Mouse (Mus musculus) adipocyte (in vitro differentiated cells): ENCODE data around the gene Ppt2.

Experiments used
- DNase-seq: peaks from one replicate; pipeline ENCODE4 v3.0.0-alpha.2; 2016; ENCODE audit warnings: low spot score

Ppt2 gene

GRCm38 (mm10) chr17:34639461-34640255, 11.3 kb upstream of the Ppt2 start:
- peak; percentile 94 for DNase-seq

- DNase-seq = peak; percentile 62
These were observed 9.1 kb upstream of the Ppt2 start for GRCm38 (mm10) chr17:34637459-34637858.

- DNase-seq = no peak
These were observed 7.4 kb upstream of the Ppt2 start for GRCm38 (mm10) chr17:34635671-34636070.

GRCm38 (mm10) chr17:34632261-34632691, 4.0 kb upstream of the Ppt2 start:
- DNase-seq = no peak

GRCm38 (mm10) chr17:34631647-34632046, 3.3 kb upstream of the Ppt2 start:
- no peak for DNase-seq

GRCm38 (mm10) chr17:34630761-34631301, 2.5 kb upstream of the Ppt2 start:
- no peak for DNase-seq

GRCm38 (mm10) chr17:34629796-34630603, 1.7 kb upstream of the Ppt2 start:
- DNase-seq = no peak

- no peak for DNase-seq
These were observed 976 bp upstream of the Ppt2 start, which contains the start of gene Prrt1 for GRCm38 (mm10) chr17:34629221-34629751. Prrt1 (plus strand) TSS chr17:34629533.

- no peak for DNase-seq
These were observed 296 bp upstream of the Ppt2 start for GRCm38 (mm10) chr17:34628644-34628967.

GRCm38 (mm10) chr17:34627093-34627942, 992 bp downstream of the Ppt2 start:
- DNase-seq = peak; percentile 89

GRCm38 (mm10) chr17:34626773-34627092, 1.6 kb downstream of the Ppt2 start:
- DNase-seq = peak; percentile 67

GRCm38 (mm10) chr17:34626062-34626772, 2.1 kb downstream of the Ppt2 start:
- no peak for DNase-seq

- no peak for DNase-seq
These were observed 3.3 kb downstream of the Ppt2 start for GRCm38 (mm10) chr17:34624981-34625380.

GRCm38 (mm10) chr17:34623161-34623560, 5.1 kb downstream of the Ppt2 start:
- no peak for DNase-seq

- DNase-seq = no peak
These were observed 7.3 kb downstream of the Ppt2 start for GRCm38 (mm10) chr17:34621006-34621405.

- peak; percentile 85 for DNase-seq
These were observed 9.3 kb downstream of the Ppt2 start for GRCm38 (mm10) chr17:34618999-34619398.

- no peak for DNase-seq
These were observed 12.4 kb downstream of the Ppt2 start, which contains the start of gene Egfl8 for GRCm38 (mm10) chr17:34615871-34616270. Egfl8 (minus strand) TSS chr17:34615971.

GRCm38 (mm10) chr17:34613830-34614229, 14.5 kb downstream of the Ppt2 start:
- no peak for DNase-seq

GRCm38 (mm10) chr17:34613054-34613645, 15.2 kb downstream of the Ppt2 start:
- DNase-seq = no peak

- DNase-seq = no peak
These were observed 17.3 kb downstream of the Ppt2 start for GRCm38 (mm10) chr17:34611050-34611449.

GRCm38 (mm10) chr17:34607997-34608396, 20.3 kb downstream of the Ppt2 start:
- DNase-seq = no peak
